14 mouse cellular contexts compared by ENCODE assay signal in genomic region chr5:23396756-23397155, GRCm38 (mm10).
"Had no signal": no experiment of that assay in that cellular context is flagged by ENCODE, and none has a peak within 500 bp of the region (broad histone marks: within the 10 kb centered on the region; RNA-seq: fewer than 3 reads in every experiment).

No protein-coding gene starts in this region.

- ATAC-seq: intestine, embryonic 16.5 days; liver, postnatal 0 days had no signal

- DNase-seq: liver, embryonic 13.5 days; liver, postnatal 0 days; lung, postnatal 14 days; right cerebral cortex, postnatal 14 days; thymus, adult 2 months; thymus, postnatal 25 days had no signal

- H3K4me1 ChIP-seq: limb, embryonic 10.5 days; liver, embryonic 13.5 days; lung, embryonic 15.5 days; midbrain, embryonic 12.5 days; stomach, embryonic 15.5 days had no signal

- H3K9ac ChIP-seq: liver, embryonic 13.5 days; liver, postnatal 0 days; lung, embryonic 15.5 days; midbrain, embryonic 12.5 days; stomach, embryonic 15.5 days had no signal

- H3K27ac ChIP-seq: left cerebral cortex, adult 2 months; limb, embryonic 10.5 days; liver, embryonic 13.5 days; lung, embryonic 15.5 days; macrophage; midbrain, embryonic 12.5 days; stomach, embryonic 15.5 days had no signal

- H3K4me3 ChIP-seq: left cerebral cortex, adult 2 months; limb, embryonic 10.5 days; liver, embryonic 13.5 days; lung, embryonic 15.5 days; megakaryocyte, embryonic 14.5 days; midbrain, embryonic 12.5 days; stomach, embryonic 15.5 days had no signal

- H3K27me3 ChIP-seq: liver, embryonic 13.5 days; lung, embryonic 15.5 days; midbrain, embryonic 12.5 days; stomach, embryonic 15.5 days had no signal

- H3K9me3 ChIP-seq: limb, embryonic 10.5 days; liver, embryonic 13.5 days; lung, embryonic 15.5 days; megakaryocyte, embryonic 14.5 days; midbrain, embryonic 12.5 days; stomach, embryonic 15.5 days had no signal

- H3K36me3 ChIP-seq: stomach, embryonic 15.5 days had no signal

- H3K4me2 ChIP-seq: liver, embryonic 13.5 days; lung, embryonic 15.5 days; midbrain, embryonic 12.5 days; stomach, embryonic 15.5 days had no signal
